Mouse (Mus musculus) megakaryocyte, embryonic 14.5 days (primary cell): ENCODE data around the gene Wdpcp. TPM values are rescaled to one million over a fixed set of nuclear protein-coding genes. Genes with fewer than 3 reads are reported as not detected.

ENCODE experiments used
- H3K27me3 ChIP-seq: replicated peaks from 2 replicates; pipeline ENCODE3; 2012; ENCODE audit warnings: inconsistent platforms
- H3K36me3 ChIP-seq: replicated peaks from 2 replicates; pipeline ENCODE3; 2012; ENCODE audit warnings: low read length, inconsistent platforms, mixed read lengths
- H3K4me1 ChIP-seq: 2 replicates; pipeline ENCODE4 v1.6.1; 2012; ENCODE audit warnings: inconsistent platforms
- H3K4me3 ChIP-seq: replicated peaks from 2 replicates; pipeline ENCODE3; 2012; ENCODE audit warnings: moderate library complexity, mild to moderate bottlenecking, inconsistent platforms
- H3K9me3 ChIP-seq: 2 replicates; pipeline ENCODE4 v1.6.1; 2012; ENCODE audit warnings: inconsistent platforms
- FLI1 ChIP-seq: IDR thresholded peaks from 2 replicates; pipeline ENCODE4 v1.6.1; 2012; ENCODE audit warnings: low read length, inconsistent platforms, mixed read lengths
- GATA1 ChIP-seq: IDR thresholded peaks from 3 replicates; pipeline ENCODE4 v1.6.1; 2012; ENCODE audit warnings: mixed read lengths, low read length, inconsistent platforms, borderline replicate concordance
- polyA plus RNA-seq: library from polyadenylated mRNA; stranded (reverse); fragments of >175 nt; gene quantifications from 2 replicates; pipeline ENCODE4 v1.2.3, GENCODE M21; 2012; ENCODE audit warnings: low replicate concordance; ENCODE audit not compliant: insufficient read depth

The Wdpcp gene
- polyA plus RNA-seq, 1 experiment: 0.32 TPM

GRCm38 (mm10) chr11:21567733-21568132 is 4.3 kb upstream of the Wdpcp start:
- no peak for TF ChIP-seq GATA1
- TF ChIP-seq FLI1: no peak
- H3K27me3 ChIP-seq: no peaks in the 10 kb centered on the region
- peaks cover 41% of the 10 kb centered on the region for H3K4me1 ChIP-seq
- H3K9me3 ChIP-seq: no peaks in the 10 kb centered on the region
- peaks cover 40% of the 10 kb centered on the region for H3K36me3 ChIP-seq
- H3K4me3 ChIP-seq: no peak overlapping the region

- peaks cover 27% of the 10 kb centered on the region for H3K36me3 ChIP-seq
- peak overlapping the region; percentile 87 for H3K4me3 ChIP-seq
- H3K4me1 ChIP-seq: peaks cover 48% of the 10 kb centered on the region
Measured at GRCm38 (mm10) chr11:21569002-21569401, 3.0 kb upstream of the Wdpcp start.

GRCm38 (mm10) chr11:21569456-21570108 is 2.5 kb upstream of the Wdpcp start:
- peak overlapping the region; percentile 87 for H3K4me3 ChIP-seq

More at GRCm38 (mm10) chr11:21569002-21569401, 3.0 kb upstream of the Wdpcp start:
- Histone ChIP-seq H3K9me3 (no peaks in the 10 kb centered on the region), H3K27me3 (no peaks in the 10 kb centered on the region)
- TF ChIP-seq GATA1 (no peak), FLI1 (no peak)

GRCm38 (mm10) chr11:21570109-21570474 is 1.9 kb upstream of the Wdpcp start:
- H3K27me3 ChIP-seq: no peaks in the 10 kb centered on the region
- peaks cover 20% of the 10 kb centered on the region for H3K36me3 ChIP-seq
- H3K9me3 ChIP-seq: no peaks in the 10 kb centered on the region
- H3K4me3 ChIP-seq: peak overlapping the region; percentile 70
- H3K4me1 ChIP-seq: peaks cover 52% of the 10 kb centered on the region
- TF ChIP-seq GATA1: no peak
- TF ChIP-seq FLI1: no peak

More at GRCm38 (mm10) chr11:21569456-21570108, 2.5 kb upstream of the Wdpcp start:
- Histone ChIP-seq H3K27me3 (no peaks in the 10 kb centered on the region), H3K36me3 (peaks cover 25% of the 10 kb centered on the region), H3K9me3 (no peaks in the 10 kb centered on the region), H3K4me1 (peaks cover 50% of the 10 kb centered on the region)
- no peak for TF ChIP-seq GATA1
- TF ChIP-seq FLI1: no peak

GRCm38 (mm10) chr11:21570973-21571372 is 1.1 kb upstream of the Wdpcp start:
- Histone ChIP-seq H3K27me3 (no peaks in the 10 kb centered on the region), H3K4me1 (peaks cover 55% of the 10 kb centered on the region), H3K9me3 (no peaks in the 10 kb centered on the region), H3K36me3 (peaks cover 11% of the 10 kb centered on the region), H3K4me3 (peak overlapping the region; percentile 93)
- TF ChIP-seq FLI1 (no peak), GATA1 (no peak)

GRCm38 (mm10) chr11:21581472-21581871 is 9.4 kb downstream of the Wdpcp start:
- Histone ChIP-seq H3K36me3 (no peaks in the 10 kb centered on the region), H3K4me3 (peak overlapping the region; percentile 78), H3K4me1 (peaks cover 53% of the 10 kb centered on the region), H3K9me3 (no peaks in the 10 kb centered on the region), H3K27me3 (no peaks in the 10 kb centered on the region)
- TF ChIP-seq GATA1 (no peak), FLI1 (no peak)

- no peaks in the 10 kb centered on the region for H3K27me3 ChIP-seq
- no peaks in the 10 kb centered on the region for H3K9me3 ChIP-seq
- H3K4me3 ChIP-seq: peak overlapping the region; percentile 70
- TF ChIP-seq FLI1 (no peak), GATA1 (no peak)
- no peaks in the 10 kb centered on the region for H3K36me3 ChIP-seq
- peaks cover 53% of the 10 kb centered on the region for H3K4me1 ChIP-seq
Measured at GRCm38 (mm10) chr11:21583286-21583685, 11.3 kb downstream of the Wdpcp start.

- H3K4me1 ChIP-seq: no peaks in the 10 kb centered on the region
- H3K4me3 ChIP-seq: no peak overlapping the region
- peaks cover 6% of the 10 kb centered on the region for H3K9me3 ChIP-seq
- TF ChIP-seq FLI1: no peak
- no peak for TF ChIP-seq GATA1
- H3K27me3 ChIP-seq: no peaks in the 10 kb centered on the region
- no peaks in the 10 kb centered on the region for H3K36me3 ChIP-seq
Measured at GRCm38 (mm10) chr11:21602497-21602896, 30.5 kb downstream of the Wdpcp start.

- no peaks in the 10 kb centered on the region for H3K36me3 ChIP-seq
- no peaks in the 10 kb centered on the region for H3K9me3 ChIP-seq
- TF ChIP-seq GATA1 (no peak), FLI1 (no peak)
- no peaks in the 10 kb centered on the region for H3K4me1 ChIP-seq
- no peaks in the 10 kb centered on the region for H3K27me3 ChIP-seq
- no peak overlapping the region for H3K4me3 ChIP-seq
Measured at GRCm38 (mm10) chr11:21615915-21616314, 43.9 kb downstream of the Wdpcp start.

- no peak for TF ChIP-seq FLI1
- TF ChIP-seq GATA1: no peak
- Histone ChIP-seq H3K27me3 (no peaks in the 10 kb centered on the region), H3K4me3 (no peak overlapping the region), H3K9me3 (peaks cover 13% of the 10 kb centered on the region), H3K36me3 (no peaks in the 10 kb centered on the region), H3K4me1 (no peaks in the 10 kb centered on the region; the same call in 1 of the 2 replicates)
Measured at GRCm38 (mm10) chr11:21634171-21634907, 62.3 kb downstream of the Wdpcp start.
